Mouse (Mus musculus): Measurements from ENCODE around the gene Lrsam1.
"Not testable (repeated sequence)": the region's sequence is repeated elsewhere in the genome, so short reads cannot be mapped to it uniquely, and the experiment has no call there.

Lrsam1 gene

GRCm38 (mm10) chr2:32961192-32961995, at the start of gene Lrsam1, which contains the start of gene Rpl12:
Gene Lrsam1, minus strand, starts transcription at chr2:32961614.
Gene Rpl12, plus strand, starts transcription at chr2:32961559.
- DNase-seq (ENCODE audit: low read depth, low spot score): peak; percentile 84

- DNase-seq (ENCODE audit: low read depth, low spot score): not testable (repeated sequence)
These were observed 47.6 kb upstream of the Lrsam1 start for GRCm38 (mm10) chr2:33009055-33009454.

GRCm38 (mm10) chr2:33005041-33005440, 43.6 kb upstream of the Lrsam1 start:
- DNase-seq (ENCODE audit: low read depth, low spot score): peak; percentile 60

GRCm38 (mm10) chr2:33002144-33002543, 40.7 kb upstream of the Lrsam1 start:
- DNase-seq (ENCODE audit: low read depth, low spot score): peak; percentile 61

GRCm38 (mm10) chr2:32999752-33000151, 38.3 kb upstream of the Lrsam1 start:
- DNase-seq (ENCODE audit: low read depth, low spot score): no peak

GRCm38 (mm10) chr2:32997792-32998191, 36.4 kb upstream of the Lrsam1 start:
- no peak for DNase-seq (ENCODE audit: low read depth, low spot score)

- DNase-seq (ENCODE audit: low read depth, low spot score): no peak
These were observed 35.7 kb upstream of the Lrsam1 start for GRCm38 (mm10) chr2:32997081-32997480.

- no peak for DNase-seq (ENCODE audit: low read depth, low spot score)
These were observed 30.7 kb upstream of the Lrsam1 start for GRCm38 (mm10) chr2:32992130-32992529.

- DNase-seq (ENCODE audit: low read depth, low spot score): no peak
These were observed 28.9 kb upstream of the Lrsam1 start for GRCm38 (mm10) chr2:32990167-32990832.

- no peak for DNase-seq (ENCODE audit: low read depth, low spot score)
These were observed 28.0 kb upstream of the Lrsam1 start for GRCm38 (mm10) chr2:32989376-32989775.

GRCm38 (mm10) chr2:32985844-32986243, 24.4 kb upstream of the Lrsam1 start:
- DNase-seq (ENCODE audit: low read depth, low spot score): no peak

- no peak for DNase-seq (ENCODE audit: low read depth, low spot score)
These were observed 22.2 kb upstream of the Lrsam1 start for GRCm38 (mm10) chr2:32983617-32984016.

- DNase-seq (ENCODE audit: low read depth, low spot score): no peak
These were observed 21.3 kb upstream of the Lrsam1 start for GRCm38 (mm10) chr2:32982700-32983099.

- peak; percentile 95 for DNase-seq (ENCODE audit: low read depth, low spot score)
These were observed 20.4 kb upstream of the Lrsam1 start, which contains the start of gene Slc2a8 for GRCm38 (mm10) chr2:32981725-32982271. Gene Slc2a8, minus strand, starts transcription at chr2:32982083.

GRCm38 (mm10) chr2:32981281-32981680, 19.9 kb upstream of the Lrsam1 start:
- DNase-seq (ENCODE audit: low read depth, low spot score): no peak

- DNase-seq (ENCODE audit: low read depth, low spot score): no peak
These were observed 18.3 kb upstream of the Lrsam1 start for GRCm38 (mm10) chr2:32979675-32980074.

GRCm38 (mm10) chr2:32978675-32979074, 17.3 kb upstream of the Lrsam1 start:
- no peak for DNase-seq (ENCODE audit: low read depth, low spot score)

GRCm38 (mm10) chr2:32977114-32977513, 15.7 kb upstream of the Lrsam1 start:
- DNase-seq (ENCODE audit: low read depth, low spot score): no peak

- no peak for DNase-seq (ENCODE audit: low read depth, low spot score)
These were observed 12.8 kb upstream of the Lrsam1 start for GRCm38 (mm10) chr2:32974216-32974615.

- DNase-seq (ENCODE audit: low read depth, low spot score): no peak
These were observed 9.8 kb upstream of the Lrsam1 start for GRCm38 (mm10) chr2:32971235-32971634.

GRCm38 (mm10) chr2:32969326-32969725, 7.9 kb upstream of the Lrsam1 start:
- peak; percentile 67 for DNase-seq (ENCODE audit: low read depth, low spot score)

GRCm38 (mm10) chr2:32968024-32968614, 6.7 kb upstream of the Lrsam1 start:
- DNase-seq (ENCODE audit: low read depth, low spot score): no peak
